Mouse (Mus musculus) splenic B cell, adult 2 months (primary cell): ENCODE measurements around the gene Inka1.

Source experiments
- DNase-seq: peaks from one replicate; pipeline ENCODE4 v3.0.0-alpha.2; 2011; ENCODE audit warnings: low read depth, low spot score
- H3K27me3 ChIP-seq: 2 replicates; pipeline ENCODE4 v1.6.1; 2012; ENCODE audit warnings: mild to moderate bottlenecking, low read length, moderate library complexity, mixed read lengths; ENCODE audit not compliant: control insufficient read depth, poor library complexity, insufficient read depth, severe bottlenecking
- H3K36me3 ChIP-seq: 2 replicates; pipeline ENCODE4 v1.6.1; 2012; ENCODE audit warnings: mild to moderate bottlenecking, low read length, moderate library complexity, mixed read lengths; ENCODE audit not compliant: control insufficient read depth, poor library complexity, insufficient read depth, severe bottlenecking

Gene Inka1

DNA sequence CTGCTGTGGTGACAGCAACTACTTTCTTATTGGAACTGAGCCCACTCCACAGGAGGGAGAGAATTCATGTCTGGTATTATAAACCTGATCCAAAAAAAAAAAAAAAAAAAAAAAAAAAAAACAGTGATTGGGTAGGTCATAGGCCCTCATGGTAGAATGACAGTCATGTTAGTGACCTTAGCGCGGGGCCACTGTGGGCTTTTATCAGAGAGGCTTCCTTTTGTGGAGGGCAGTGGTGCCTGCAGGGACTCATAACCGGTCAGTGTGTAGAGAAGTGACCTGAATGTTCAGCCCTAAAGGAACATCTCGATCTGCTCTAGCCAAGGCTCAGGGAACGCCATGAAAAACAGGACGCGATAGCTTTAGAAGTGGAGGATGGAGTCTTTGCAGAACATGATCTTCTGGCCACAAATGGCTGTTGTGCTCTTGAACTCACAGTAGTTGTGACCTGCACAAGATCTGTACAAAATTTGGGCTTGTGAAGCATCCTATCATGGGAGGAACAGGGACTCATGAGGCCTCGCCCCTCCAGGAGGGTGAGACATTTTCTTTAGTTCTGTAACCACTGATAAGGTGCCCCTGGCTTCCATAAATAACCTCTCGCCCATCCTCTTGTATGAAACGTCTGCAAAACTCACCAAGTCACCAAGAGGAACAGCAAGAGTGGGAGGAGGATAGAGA lies 11.0 kb downstream of the Inka1 start:
- Histone ChIP-seq H3K36me3 (peaks cover 12% of the 10 kb centered on the region), H3K27me3 (no peaks in the 10 kb centered on the region)
- DNase-seq = peak; percentile 14

- no peak for DNase-seq
- Histone ChIP-seq H3K27me3 (no peaks in the 10 kb centered on the region), H3K36me3 (no peaks in the 10 kb centered on the region; the same call in 1 of the 2 replicates)
These were observed 13.8 kb downstream of the Inka1 start for GRCm38 (mm10) chr9:107971690-107972541.

- Histone ChIP-seq H3K27me3 (no peaks in the 10 kb centered on the region), H3K36me3 (no peaks in the 10 kb centered on the region)
- DNase-seq = no peak
These were observed 15.4 kb downstream of the Inka1 start for GRCm38 (mm10) chr9:107970311-107970710.

- no peaks in the 10 kb centered on the region for H3K27me3 ChIP-seq
- H3K36me3 ChIP-seq = no peaks in the 10 kb centered on the region
- DNase-seq = no peak
These were observed 17.1 kb downstream of the Inka1 start for GRCm38 (mm10) chr9:107968531-107968930.

DNA sequence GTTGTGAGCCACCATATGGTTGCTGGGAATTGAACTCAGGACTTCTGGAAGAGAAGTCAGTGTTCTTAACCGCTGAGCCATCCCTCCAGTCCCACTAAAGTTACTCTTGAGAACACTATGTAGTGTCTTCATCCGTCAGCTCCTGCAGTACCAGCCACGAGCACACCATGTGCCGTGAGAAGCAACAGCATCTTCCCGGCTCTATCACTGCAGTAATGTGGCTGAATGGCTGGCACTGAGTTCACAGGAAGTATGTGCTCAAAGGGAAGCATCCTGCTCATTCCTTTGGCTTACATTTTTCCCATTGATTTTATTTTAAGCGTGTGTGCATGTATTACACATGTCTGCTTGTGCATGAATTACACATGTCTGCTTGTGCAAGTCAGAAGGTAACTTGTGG lies 18.2 kb downstream of the Inka1 start:
- no peaks in the 10 kb centered on the region for H3K36me3 ChIP-seq
- no peak for DNase-seq
- no peaks in the 10 kb centered on the region for H3K27me3 ChIP-seq

- Histone ChIP-seq H3K27me3 (no peaks in the 10 kb centered on the region), H3K36me3 (no peaks in the 10 kb centered on the region)
- DNase-seq = no peak
These were observed 19.0 kb downstream of the Inka1 start for GRCm38 (mm10) chr9:107966676-107967075.

DNA sequence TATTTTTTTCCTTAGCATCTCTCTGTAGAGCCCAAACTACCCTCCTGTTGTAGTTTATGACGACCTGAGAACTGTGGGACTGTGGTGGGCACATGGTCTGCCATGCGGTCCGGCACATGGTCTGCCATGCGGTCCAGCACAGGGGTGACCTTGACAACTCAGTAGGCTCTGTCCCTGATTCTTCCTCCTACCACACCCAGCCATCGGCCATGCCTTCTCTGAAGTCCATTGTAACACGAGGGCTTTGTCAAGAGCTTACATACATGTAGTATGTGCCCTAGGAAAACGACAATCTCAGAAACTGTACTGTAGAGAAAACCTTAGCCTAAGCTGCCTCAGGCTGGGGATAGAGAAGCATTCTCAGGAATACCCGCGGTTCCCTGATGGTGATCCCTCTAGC lies 21.0 kb downstream of the Inka1 start:
- Histone ChIP-seq H3K27me3 (no peaks in the 10 kb centered on the region), H3K36me3 (no peaks in the 10 kb centered on the region)
- no peak for DNase-seq

DNA sequence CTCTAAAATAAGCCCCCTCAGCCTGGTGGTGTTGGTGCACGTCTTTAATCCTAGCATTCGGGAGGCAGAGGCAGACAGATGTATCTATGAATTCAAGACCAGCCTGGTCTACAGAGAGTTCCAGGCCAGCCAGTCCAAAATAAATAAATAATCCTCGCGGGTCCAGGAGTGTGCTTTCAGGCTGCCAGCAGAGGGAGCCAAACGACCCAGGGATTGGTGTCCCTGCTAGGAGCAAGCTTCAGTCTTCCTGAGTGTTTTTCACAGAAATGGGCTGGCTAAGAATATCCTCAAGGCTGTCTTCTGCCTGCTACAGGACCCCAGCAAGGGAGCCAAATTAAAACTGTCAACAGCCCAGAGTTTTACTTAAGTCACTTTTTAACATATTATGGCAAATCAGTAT lies 22.0 kb downstream of the Inka1 start:
- Histone ChIP-seq H3K36me3 (no peaks in the 10 kb centered on the region), H3K27me3 (no peaks in the 10 kb centered on the region)
- DNase-seq = peak; percentile 90

- Histone ChIP-seq H3K27me3 (no peaks in the 10 kb centered on the region), H3K36me3 (no peaks in the 10 kb centered on the region)
- DNase-seq = no peak
These were observed 22.8 kb downstream of the Inka1 start for GRCm38 (mm10) chr9:107962916-107963315.

- H3K36me3 ChIP-seq = no peaks in the 10 kb centered on the region
- DNase-seq = no peak
- H3K27me3 ChIP-seq = no peaks in the 10 kb centered on the region
These were observed 23.8 kb downstream of the Inka1 start for GRCm38 (mm10) chr9:107961881-107962280.

GRCm38 (mm10) chr9:107961351-107961762 lies 24.3 kb downstream of the Inka1 start:
- no peak for DNase-seq
- no peaks in the 10 kb centered on the region for H3K27me3 ChIP-seq
- H3K36me3 ChIP-seq = no peaks in the 10 kb centered on the region

GRCm38 (mm10) chr9:107960928-107961327 lies 24.8 kb downstream of the Inka1 start:
- no peaks in the 10 kb centered on the region for H3K36me3 ChIP-seq
- no peaks in the 10 kb centered on the region for H3K27me3 ChIP-seq
- DNase-seq = peak; percentile 41

DNA sequence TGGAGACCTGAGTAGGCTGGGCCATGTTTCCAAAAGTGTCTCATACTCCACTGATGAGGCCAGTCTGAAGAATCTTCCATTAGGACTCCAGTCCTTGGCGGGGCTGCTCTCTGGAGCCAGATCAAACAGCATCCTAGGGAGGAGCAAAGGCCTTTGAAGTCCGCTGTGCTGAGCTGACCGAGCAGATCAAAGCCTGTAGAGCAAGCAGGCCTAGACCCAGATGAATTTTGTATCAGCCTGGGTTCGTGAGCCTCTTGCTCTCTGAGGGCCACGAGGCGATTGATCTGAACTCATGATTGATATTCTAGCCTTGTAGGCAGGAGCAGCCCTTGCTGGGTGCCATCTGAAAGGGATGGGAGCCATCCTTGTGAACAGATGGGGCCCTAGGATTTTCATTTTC lies 25.8 kb downstream of the Inka1 start:
- DNase-seq = no peak
- no peaks in the 10 kb centered on the region for H3K27me3 ChIP-seq

GRCm38 (mm10) chr9:107957141-107957540 lies 28.5 kb downstream of the Inka1 start:
- Histone ChIP-seq H3K27me3 (no peaks in the 10 kb centered on the region), H3K36me3 (0 out of 2 replicates have a peak, but pooled peaks cover 2% of the 10 kb centered on the region)
- DNase-seq = no peak

More for the DNA sequence above, 25.8 kb downstream of the Inka1 start:
- H3K36me3 ChIP-seq = 0 out of 2 replicates have a peak, but pooled peaks cover 2% of the 10 kb centered on the region

- Histone ChIP-seq H3K36me3 (0 out of 2 replicates have a peak, but pooled peaks cover 2% of the 10 kb centered on the region), H3K27me3 (no peaks in the 10 kb centered on the region)
- no peak for DNase-seq
These were observed 29.9 kb downstream of the Inka1 start for GRCm38 (mm10) chr9:107955613-107956289.
